Mouse (Mus musculus) embryonic facial prominence, embryonic 11.5 days (tissue): ENCODE results near the gene Gm12184. TPM values are rescaled to one million over a fixed set of nuclear protein-coding genes. Genes with fewer than 3 reads are reported as not detected.
A peak's percentile ranks its signal among the peaks of the same experiment; 100 is the strongest.
"Not testable (repeated sequence)": the region's sequence is repeated elsewhere in the genome, so short reads cannot be mapped to it uniquely, and the experiment has no call there.

Source experiments
- ATAC-seq: fragments of 200-750 bp; cut with Nextera tagmentation; replicated peaks from 2 replicates; pipeline ENCODE4 v1.8.0; 2017; ENCODE audit warnings: low read depth; ENCODE audit not compliant: insufficient number of reproducible peaks, low FRiP score, low TSS enrichment
- DNase-seq: peaks from one replicate; pipeline ENCODE4 v3.0.0-alpha.2; 2015; ENCODE audit warnings: low spot score
- H3K27ac ChIP-seq: fragments of 300-500 bp; sonication (generic); replicated peaks from 2 replicates; pipeline ENCODE4 v1.5.1; 2014; ENCODE audit warnings: mild to moderate bottlenecking, low read depth, low read length, control low read depth
- H3K27me3 ChIP-seq: fragments of 300-500 bp; sonication (generic); 2 replicates; pipeline ENCODE4 v1.6.1; 2014; ENCODE audit warnings: mild to moderate bottlenecking, low read length, moderate library complexity, mixed read lengths; ENCODE audit not compliant: control insufficient read depth, insufficient read depth
- H3K36me3 ChIP-seq: fragments of 300-500 bp; sonication (generic); replicated peaks from 2 replicates; pipeline ENCODE4 v1.6.1; 2014; ENCODE audit warnings: low read depth, mild to moderate bottlenecking, low read length, moderate library complexity, mixed read lengths; ENCODE audit not compliant: control insufficient read depth, insufficient read depth
- H3K4me1 ChIP-seq: fragments of 300-500 bp; sonication (generic); 2 replicates; pipeline ENCODE4 v1.6.1; 2014; ENCODE audit warnings: low read length, mixed read lengths; ENCODE audit not compliant: control insufficient read depth, insufficient read depth
- H3K4me2 ChIP-seq: fragments of 300-500 bp; sonication (generic); 2 replicates; pipeline ENCODE4 v1.6.1; 2014; ENCODE audit warnings: low read depth, mild to moderate bottlenecking, control low read depth, low read length, moderate library complexity
- H3K4me3 ChIP-seq: fragments of 300-500 bp; sonication (generic); 2 replicates; pipeline ENCODE4 v1.5.1; 2014; ENCODE audit warnings: low read depth, low read length, control low read depth
- H3K9ac ChIP-seq: fragments of 300-500 bp; sonication (generic); replicated peaks from 2 replicates; pipeline ENCODE4 v1.6.1; 2014; ENCODE audit warnings: mild to moderate bottlenecking, control low read depth, low read length
- H3K9me3 ChIP-seq: fragments of 300-500 bp; sonication (generic); replicated peaks from 2 replicates; pipeline ENCODE4 v1.6.1; 2016; ENCODE audit warnings: mild to moderate bottlenecking, low read length, inconsistent platforms, mixed read lengths; ENCODE audit not compliant: control insufficient read depth
- WGBS: fragments of 180-500 bp; shearing (Covaris S2); extraction: QIAGEN DNeasy Blood & Tissue Kit; methylation state at CpG from one replicate; pipeline ENCODE4 v1.1.7; 2014; 5-methylcytosine and 5-hydroxymethylcytosine counted together
- polyA plus RNA-seq: library from polyadenylated mRNA; unstranded; fragments of >200 nt; fragmentation: Nextera tagmentation; extraction: Ambion mirVana; gene quantifications from 2 replicates; pipeline ENCODE4 v1.2.1, GENCODE M21; 2014

Gene Gm12184
- polyA plus RNA-seq, 1 experiment from 2014 or later: 14.0 TPM

DNA sequence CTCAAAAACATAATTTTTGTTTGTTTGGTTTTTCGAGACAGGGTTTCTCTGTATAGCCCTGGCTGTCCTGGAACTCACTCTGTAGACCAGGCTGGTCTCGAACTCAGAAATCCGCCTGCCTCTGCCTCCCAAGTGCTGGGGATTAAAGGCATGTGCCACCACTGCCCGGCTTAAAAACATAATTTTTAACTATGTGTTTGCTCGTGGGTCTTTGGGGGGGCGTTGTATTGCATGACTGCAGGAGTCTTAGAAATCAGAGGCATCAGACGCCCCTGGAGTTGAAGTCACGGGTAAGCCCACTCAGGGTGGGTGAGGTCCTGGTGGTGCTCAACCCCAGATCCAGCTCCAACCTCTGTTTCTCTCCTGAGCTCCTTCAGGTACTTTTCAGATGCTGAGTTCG, 34.6 kb downstream of the Gm12184 start:
- DNase-seq, H3K4me3 ChIP-seq, H3K36me3 ChIP-seq, H3K27me3 ChIP-seq, H3K27ac ChIP-seq, ATAC-seq, H3K4me1 ChIP-seq, H3K9ac ChIP-seq, H3K9me3 ChIP-seq, H3K4me2 ChIP-seq: not testable (repeated sequence)
- WGBS: 85% methylated on average over 9 of the region's 9 CpGs

DNA sequence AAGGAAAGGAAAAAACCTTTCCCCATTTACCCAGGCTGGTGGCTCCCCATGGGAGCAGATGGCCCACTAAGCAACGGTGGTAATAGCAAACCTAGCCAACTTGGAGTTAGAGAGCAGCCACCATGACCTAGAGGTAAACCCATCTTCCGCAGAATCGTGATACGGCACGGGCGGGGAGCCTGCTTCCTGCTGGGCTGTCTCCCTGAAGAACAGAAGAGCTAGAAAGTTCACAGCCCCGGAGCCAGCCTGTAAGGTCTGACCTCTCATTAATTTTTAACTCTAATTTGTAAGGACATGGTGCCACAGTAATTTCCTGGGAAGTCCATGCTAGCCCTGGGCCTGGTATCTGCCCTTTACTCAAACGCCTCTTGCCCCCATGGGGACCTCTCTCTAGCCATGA, 35.5 kb downstream of the Gm12184 start:
- Histone ChIP-seq H3K9ac (no peak overlapping the region), H3K4me3 (no peak overlapping the region), H3K4me1 (no peaks in the 10 kb centered on the region), H3K36me3 (no peaks in the 10 kb centered on the region), H3K4me2 (no peak overlapping the region), H3K27ac (no peak overlapping the region), H3K9me3 (no peaks in the 10 kb centered on the region), H3K27me3 (no peaks in the 10 kb centered on the region)
- no peak for ATAC-seq
- no peak for DNase-seq
- 69% methylated on average over 8 of the region's 8 CpGs for WGBS

DNA sequence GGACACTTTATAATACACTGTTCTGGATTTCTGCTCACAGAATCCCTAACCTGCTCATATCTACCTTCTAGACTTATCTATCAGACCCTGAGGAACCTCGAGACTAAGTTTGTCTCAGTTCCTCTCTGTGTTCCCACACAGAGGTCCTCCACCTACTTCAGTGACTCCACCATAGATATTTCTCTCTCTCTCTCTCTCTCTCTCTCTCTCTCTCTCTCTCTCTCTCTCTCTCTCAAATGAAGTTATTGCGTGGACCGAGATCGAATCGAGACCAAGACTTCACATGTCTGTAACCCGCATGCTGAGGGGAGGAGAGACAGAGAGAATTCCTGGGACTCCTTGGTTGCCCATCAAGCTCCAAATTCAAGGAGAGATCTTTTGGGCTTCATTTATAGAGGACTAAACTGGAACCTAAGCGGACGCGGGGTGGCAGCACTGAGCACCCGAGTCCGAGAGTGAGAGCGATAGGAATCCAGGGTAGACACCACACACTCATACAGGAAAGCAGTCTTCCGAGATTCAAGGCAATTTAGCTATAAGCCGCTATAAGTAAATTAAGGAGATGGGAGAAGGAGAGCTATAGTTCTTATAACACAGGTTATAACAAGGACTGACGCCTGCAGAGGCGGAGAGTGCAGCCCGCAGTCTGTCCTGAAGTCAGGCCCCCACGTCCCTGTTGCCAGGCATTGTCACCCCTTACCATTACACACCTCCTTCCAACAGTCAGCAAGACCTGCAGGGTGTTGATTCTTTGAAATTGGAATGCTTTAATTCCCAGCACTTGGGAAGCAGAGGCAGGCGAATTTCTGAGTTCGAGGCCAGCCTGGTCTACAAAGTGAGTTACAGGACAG, 36.3 kb downstream of the Gm12184 start:
- Histone ChIP-seq H3K27me3 (no peaks in the 10 kb centered on the region), H3K27ac (no peak overlapping the region), H3K36me3 (no peaks in the 10 kb centered on the region), H3K9ac (no peak overlapping the region), H3K4me1 (no peaks in the 10 kb centered on the region), H3K9me3 (no peaks in the 10 kb centered on the region), H3K4me2 (no peak overlapping the region), H3K4me3 (no peak overlapping the region)
- WGBS: 19% methylated on average over 20 of the region's 20 CpGs
- ATAC-seq (no peak), DNase-seq (peak; percentile 88)

DNA sequence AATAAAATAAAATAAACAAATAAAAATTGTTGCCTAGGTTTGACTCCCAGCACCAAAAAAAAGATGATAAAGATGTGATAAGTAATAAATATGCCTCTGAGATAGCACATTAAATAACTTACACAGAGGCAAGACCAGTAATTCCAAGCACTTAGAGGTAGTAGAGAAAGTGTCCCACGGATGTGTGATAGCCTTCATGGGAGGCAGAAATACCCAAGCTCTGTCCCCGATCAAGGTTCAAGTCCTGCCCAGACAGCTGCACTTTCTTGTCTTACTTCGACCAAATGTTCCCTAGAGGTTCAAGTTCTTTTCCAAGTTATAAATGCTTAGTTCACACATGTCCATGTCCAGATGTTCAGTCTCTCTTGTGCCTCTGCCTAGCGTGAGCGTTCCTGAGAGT, 37.2 kb downstream of the Gm12184 start:
- 87% methylated on average over 5 of the region's 5 CpGs for WGBS
- Histone ChIP-seq H3K27me3 (no peaks in the 10 kb centered on the region), H3K9me3 (no peaks in the 10 kb centered on the region), H3K9ac (no peak overlapping the region), H3K27ac (no peak overlapping the region), H3K4me1 (no peaks in the 10 kb centered on the region), H3K36me3 (no peaks in the 10 kb centered on the region), H3K4me2 (no peak overlapping the region), H3K4me3 (no peak overlapping the region)
- DNase-seq (no peak), ATAC-seq (no peak)

DNA sequence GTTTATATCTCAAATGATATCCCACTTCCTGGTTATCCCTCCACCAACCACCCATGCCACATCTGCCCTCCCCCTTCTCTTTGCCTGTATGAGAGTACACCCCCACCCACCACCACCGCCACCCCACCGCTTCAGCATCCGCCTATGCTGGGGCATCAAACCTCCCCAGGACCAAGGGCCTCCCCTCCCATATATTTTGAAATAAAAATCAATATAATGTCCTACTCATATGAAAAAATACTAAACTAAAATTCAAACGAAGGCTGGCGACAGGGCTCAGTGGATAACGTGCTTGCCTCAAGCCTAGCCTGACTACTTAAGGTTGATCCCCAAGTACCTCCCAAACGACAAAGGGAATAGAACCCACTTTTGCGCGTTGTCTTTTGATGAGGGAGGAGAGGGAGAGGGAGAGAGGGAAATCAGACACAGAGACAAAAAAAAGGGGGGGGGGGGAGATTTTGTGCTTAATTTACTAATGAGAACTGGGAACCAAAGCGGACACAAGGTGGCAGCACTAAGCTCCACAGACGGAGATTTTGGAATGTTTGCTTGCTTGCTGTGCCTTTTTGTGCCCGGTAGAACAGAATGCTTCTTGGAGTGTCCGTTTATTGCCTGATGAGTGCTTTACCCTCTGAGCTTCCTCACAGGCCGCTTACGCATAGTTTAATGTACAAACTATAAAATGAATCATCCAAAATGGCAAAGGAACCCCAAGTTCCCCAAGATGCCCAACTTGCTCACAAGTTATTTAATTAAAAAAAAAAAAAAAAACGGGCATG, 38.0 kb downstream of the Gm12184 start:
- H3K27me3 ChIP-seq: no peaks in the 10 kb centered on the region
- H3K4me3 ChIP-seq: peak overlapping the region; percentile 29
- no peaks in the 10 kb centered on the region for H3K4me1 ChIP-seq
- WGBS: 8% methylated on average over 16 of the region's 16 CpGs
- peak overlapping the region; percentile 46 for H3K9ac ChIP-seq
- H3K27ac ChIP-seq: no peak overlapping the region
- H3K36me3 ChIP-seq: no peaks in the 10 kb centered on the region
- ATAC-seq (peak; percentile 60; the same call in 1 of the 2 replicates), DNase-seq (peak; percentile 88)
- H3K9me3 ChIP-seq: no peaks in the 10 kb centered on the region
- peak overlapping the region; percentile 47 for H3K4me2 ChIP-seq

DNA sequence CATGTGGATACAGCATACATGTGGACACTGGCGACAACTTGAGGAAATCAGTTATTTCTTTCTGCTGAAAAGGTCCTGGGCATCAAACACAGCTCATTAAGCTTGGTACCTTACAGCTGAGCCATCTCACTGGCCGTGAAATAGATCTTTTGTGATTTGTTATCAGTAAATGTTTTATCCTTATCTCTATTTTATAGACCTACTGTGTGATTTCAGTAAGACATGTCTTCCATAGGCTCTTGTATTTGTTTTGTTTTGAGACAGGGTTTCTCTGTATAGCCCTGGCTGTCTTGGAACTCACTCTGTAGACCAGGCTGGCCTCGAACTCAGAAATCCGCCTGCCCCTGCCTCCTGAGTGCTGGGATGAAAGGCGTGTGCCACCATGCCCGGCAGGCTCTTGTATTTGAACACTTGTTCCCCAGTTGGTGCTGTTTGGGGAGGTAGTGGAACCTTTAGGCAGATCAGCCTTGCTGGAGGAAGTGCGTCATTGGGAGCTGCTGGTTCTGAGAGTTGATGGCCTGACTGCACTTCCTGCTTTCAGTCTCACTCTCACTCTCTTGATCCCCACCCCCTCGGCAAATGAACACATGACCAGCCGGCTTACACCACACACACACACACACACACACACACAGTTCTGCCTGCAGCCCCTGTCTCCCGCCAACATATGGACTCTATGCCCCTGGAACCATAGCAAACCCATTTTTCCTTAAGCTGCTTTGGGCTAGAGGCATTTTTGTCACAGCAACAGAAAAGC, 38.8 kb downstream of the Gm12184 start:
- peak; percentile 65 for DNase-seq
- H3K27me3 ChIP-seq: no peaks in the 10 kb centered on the region
- ATAC-seq: 0 out of 2 replicates have a peak, but pooled peaks have one; percentile 46
- no peaks in the 10 kb centered on the region for H3K4me1 ChIP-seq
- no peak overlapping the region for H3K9ac ChIP-seq
- H3K9me3 ChIP-seq: no peaks in the 10 kb centered on the region
- 51% methylated on average over 10 of the region's 10 CpGs for WGBS
- peak overlapping the region; percentile 21; the same call in 1 of the 2 replicates for H3K4me2 ChIP-seq
- no peaks in the 10 kb centered on the region for H3K36me3 ChIP-seq
- no peak overlapping the region for H3K27ac ChIP-seq
- H3K4me3 ChIP-seq: peak overlapping the region; percentile 29; the same call in 1 of the 2 replicates

DNA sequence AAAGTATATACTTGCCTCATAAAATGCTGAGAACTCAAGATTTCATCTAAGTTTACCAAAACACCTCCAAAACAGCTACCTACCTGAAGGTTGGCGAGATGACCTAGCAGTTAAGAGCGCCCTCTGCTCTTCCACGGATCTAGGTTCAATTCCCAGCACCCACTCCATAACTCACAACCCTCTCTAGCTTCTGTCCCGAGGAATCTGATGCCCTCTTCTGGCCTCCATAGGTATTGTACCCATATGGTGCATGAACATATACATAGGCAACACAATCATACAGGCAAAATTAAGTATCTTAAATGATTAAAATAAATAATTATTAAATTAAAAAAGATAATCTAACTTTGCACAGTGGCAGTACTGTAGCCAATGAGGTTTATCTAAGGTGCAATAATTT, 44.2 kb downstream of the Gm12184 start:
- Histone ChIP-seq H3K4me2 (no peak overlapping the region), H3K4me3 (no peak overlapping the region), H3K9me3 (no peaks in the 10 kb centered on the region), H3K27me3 (no peaks in the 10 kb centered on the region), H3K4me1 (no peaks in the 10 kb centered on the region), H3K9ac (no peak overlapping the region), H3K27ac (no peak overlapping the region), H3K36me3 (no peaks in the 10 kb centered on the region)
- WGBS: 79% methylated on average over 4 of the region's 4 CpGs
- ATAC-seq (no peak), DNase-seq (no peak)
